Mouse (Mus musculus) cerebellum, adult 2 months (tissue): ENCODE data around the gene Ttc24. TPM values are rescaled to one million over a fixed set of nuclear protein-coding genes. Genes with fewer than 3 reads are reported as not detected.
A peak's percentile ranks its signal among the peaks of the same experiment; 100 is the strongest.

Experiments
- DNase-seq, 2 experiments: peaks; one replicate each; pipeline ENCODE4 v3.0.0; 2021
- H3K27ac ChIP-seq: fragments of 200-500 bp; 2 replicates; pipeline ENCODE4 v1.5.1; 2012; ENCODE audit warnings: low read length, control low read depth, inconsistent platforms; ENCODE audit not compliant: insufficient read depth
- H3K27me3 ChIP-seq: fragments of 200-500 bp; 2 replicates; pipeline ENCODE4 v1.6.1; 2012; ENCODE audit warnings: inconsistent platforms, mild to moderate bottlenecking, low read length, moderate library complexity; ENCODE audit not compliant: control insufficient read depth, insufficient read depth
- H3K4me1 ChIP-seq: fragments of 200-500 bp; 2 replicates; pipeline ENCODE4 v1.6.1; 2011; ENCODE audit warnings: low read length; ENCODE audit not compliant: control insufficient read depth, insufficient read depth
- H3K4me3 ChIP-seq: fragments of 200-500 bp; replicated peaks from 2 replicates; pipeline ENCODE3; 2011; ENCODE audit warnings: mild to moderate bottlenecking, low read depth, low read length, control low read depth; ENCODE audit not compliant: insufficient read depth
- CTCF ChIP-seq: fragments of 200-500 bp; IDR thresholded peaks from 2 replicates; pipeline ENCODE4 v1.5.1; 2011; ENCODE audit warnings: low read depth, mild to moderate bottlenecking, control low read depth, low read length, moderate library complexity, borderline replicate concordance; ENCODE audit not compliant: insufficient read depth
- POLR2A ChIP-seq: fragments of 200-500 bp; IDR thresholded peaks from 2 replicates; pipeline ENCODE4 v1.6.1; 2011; ENCODE audit warnings: low read length, control low read depth, borderline replicate concordance; ENCODE audit not compliant: insufficient read depth
- WGBS: fragments of 180-500 bp; shearing (Covaris S2); methylation state at CpG from one replicate; pipeline ENCODE4 v1.1.7; 2018; 5-methylcytosine and 5-hydroxymethylcytosine counted together
- polyA plus RNA-seq: library from polyadenylated mRNA; depleted of rRNA; stranded (reverse); fragments of >200 nt; gene quantifications from 2 replicates; pipeline ENCODE4 v1.2.3, GENCODE M21; 2012

The Ttc24 gene
- polyA plus RNA-seq, 1 experiment, result not detected

GRCm38 (mm10) chr3:88042661-88043421, 35.3 kb downstream of the Ttc24 start, which contains the start of gene Gpatch4:
Gene Gpatch4 (plus strand): TSS chr3:88043108.
- H3K4me1 ChIP-seq, result no peaks in the 10 kb centered on the region
- no peaks in the 10 kb centered on the region; the same call in 1 of the 2 replicates for H3K27me3 ChIP-seq
- TF ChIP-seq CTCF (no peak), POLR2A (peak; percentile 53; the same call in 1 of the 2 replicates)
- peak; percentile 83 to 91 for DNase-seq
- 11% methylated on average over 36 of the region's 36 CpGs for WGBS
- H3K4me3 ChIP-seq, result peak within 1 kb of the TSS; percentile 64
- H3K27ac ChIP-seq, result 0 out of 2 replicates have a peak within 1 kb of the TSS, but pooled peaks have one; percentile 14

- H3K27me3 ChIP-seq, result no peaks in the 10 kb centered on the region; the same call in 1 of the 2 replicates
- no peak for TF ChIP-seq POLR2A
- H3K27ac ChIP-seq, result no peak overlapping the region
- no peaks in the 10 kb centered on the region for H3K4me1 ChIP-seq
- WGBS, result 62% methylated on average over 1 of the region's 1 CpGs
- DNase-seq, result no peak
- H3K4me3 ChIP-seq, result no peak overlapping the region
Observed at GRCm38 (mm10) chr3:88035561-88036293, 42.4 kb downstream of the Ttc24 start.

GRCm38 (mm10) chr3:88033506-88033905, 44.6 kb downstream of the Ttc24 start:
- TF ChIP-seq POLR2A (no peak), CTCF (no peak)
- DNase-seq, result no peak
- Histone ChIP-seq H3K4me3 (no peak overlapping the region), H3K4me1 (no peaks in the 10 kb centered on the region), H3K27ac (no peak overlapping the region), H3K27me3 (no peaks in the 10 kb centered on the region; the same call in 1 of the 2 replicates)
- WGBS, result 66% methylated on average over 5 of the region's 5 CpGs

GRCm38 (mm10) chr3:88030608-88031395, 47.3 kb downstream of the Ttc24 start:
- Histone ChIP-seq H3K27me3 (no peaks in the 10 kb centered on the region; the same call in 1 of the 2 replicates), H3K27ac (peak overlapping the region; percentile 72; the same call in 1 of the 2 replicates), H3K4me3 (peak overlapping the region; percentile 34), H3K4me1 (no peaks in the 10 kb centered on the region)
- TF ChIP-seq CTCF, result no peak
- TF ChIP-seq POLR2A, result no peak
- peak in 1 of 2 experiments; percentile 33 for DNase-seq
- WGBS, result 21% methylated on average over 19 of the region's 19 CpGs

- H3K27me3 ChIP-seq, result no peaks in the 10 kb centered on the region; the same call in 1 of the 2 replicates
- 37% methylated on average over 5 of the region's 5 CpGs for WGBS
- TF ChIP-seq POLR2A (no peak), CTCF (peak; percentile 20; the same call in 1 of the 2 replicates)
- H3K4me3 ChIP-seq, result no peak within 1 kb of the TSS
- no peaks in the 10 kb centered on the region for H3K4me1 ChIP-seq
- peak within 1 kb of the TSS; percentile 23; the same call in 1 of the 2 replicates for H3K27ac ChIP-seq
- peak in 1 of 2 experiments; percentile 32 for DNase-seq
Observed at GRCm38 (mm10) chr3:88027434-88028186, 50.5 kb downstream of the Ttc24 start, which contains the start of gene Hapln2. Gene Hapln2 (minus strand): TSS chr3:88027583.

- 51% methylated on average over 7 of the region's 7 CpGs for WGBS
- Histone ChIP-seq H3K27ac (peak overlapping the region; percentile 23; the same call in 1 of the 2 replicates), H3K4me1 (peaks cover 4% of the 10 kb centered on the region; the same call in 1 of the 2 replicates), H3K4me3 (no peak overlapping the region), H3K27me3 (no peaks in the 10 kb centered on the region; the same call in 1 of the 2 replicates)
- no peak for DNase-seq
- TF ChIP-seq CTCF (no peak), POLR2A (no peak)
Observed at GRCm38 (mm10) chr3:88026823-88027222, 51.3 kb downstream of the Ttc24 start.
